Mouse (Mus musculus) heart, postnatal 0 days (tissue): ENCODE results near the gene Plekhg2. TPM values are rescaled to one million over a fixed set of nuclear protein-coding genes. Genes with fewer than 3 reads are reported as not detected.

ENCODE experiments used
- ATAC-seq: fragments of 200-750 bp; cut with Nextera tagmentation; 2 replicates; pipeline ENCODE4 v1.8.0; 2017; ENCODE audit warnings: low read depth, moderate number of reproducible peaks, moderate library complexity; ENCODE audit not compliant: insufficient read depth
- DNase-seq: peaks from one replicate; pipeline ENCODE4 v3.0.0-alpha.2; 2016; ENCODE audit warnings: low spot score
- H3K27ac ChIP-seq: fragments of 300-500 bp; sonication (generic); 2 replicates; pipeline ENCODE4 v1.5.1; 2014; ENCODE audit warnings: low read depth, mild to moderate bottlenecking
- H3K27me3 ChIP-seq: fragments of 300-500 bp; sonication (generic); 2 replicates; pipeline ENCODE4 v1.6.1; 2014; ENCODE audit warnings: low read length, mixed read lengths; ENCODE audit not compliant: control insufficient read depth, insufficient read depth
- H3K36me3 ChIP-seq: fragments of 300-500 bp; sonication (generic); replicated peaks from 2 replicates; pipeline ENCODE4 v1.6.1; 2014; ENCODE audit warnings: low read length, mixed read lengths; ENCODE audit not compliant: control insufficient read depth, insufficient read depth
- H3K4me1 ChIP-seq: fragments of 300-500 bp; sonication (generic); 2 replicates; pipeline ENCODE4 v1.6.1; 2014; ENCODE audit warnings: antibody characterized with exemption; ENCODE audit not compliant: control insufficient read depth, insufficient read depth
- H3K4me2 ChIP-seq: fragments of 300-500 bp; sonication (generic); 2 replicates; pipeline ENCODE4 v1.6.1; 2014; ENCODE audit warnings: low read depth, mild to moderate bottlenecking, low read length, moderate library complexity
- H3K4me3 ChIP-seq: fragments of 300-500 bp; sonication (generic); 2 replicates; pipeline ENCODE4 v1.5.1; 2014; ENCODE audit warnings: low read depth, low read length
- H3K9ac ChIP-seq: fragments of 300-500 bp; sonication (generic); replicated peaks from 2 replicates; pipeline ENCODE4 v1.6.1; 2014; ENCODE audit warnings: low read depth, low read length, mixed read lengths
- H3K9me3 ChIP-seq: fragments of 300-500 bp; sonication (generic); replicated peaks from 2 replicates; pipeline ENCODE4 v1.6.1; 2016; ENCODE audit warnings: low read length; ENCODE audit not compliant: control insufficient read depth
- CTCF ChIP-seq: IDR thresholded peaks from 2 replicates; pipeline ENCODE4 v1.5.1; 2016; ENCODE audit warnings: antibody characterized with exemption, control low read depth, low read depth
- EP300 ChIP-seq: IDR thresholded peaks from 2 replicates; pipeline ENCODE4 v1.6.1; 2016; ENCODE audit warnings: antibody characterized with exemption, low read depth
- WGBS: fragments of 180-500 bp; shearing (Covaris S2); extraction: QIAGEN DNeasy Blood & Tissue Kit; methylation state at CpG from one replicate; pipeline ENCODE4 v1.1.7; 2014; 5-methylcytosine and 5-hydroxymethylcytosine counted together
- polyA plus RNA-seq: library from polyadenylated mRNA; unstranded; fragments of >200 nt; fragmentation: Nextera tagmentation; extraction: Ambion mirVana; gene quantifications from 2 replicates; pipeline ENCODE4 v1.2.1, GENCODE M21; 2015
- total RNA-seq: library from RNA; depleted of rRNA; stranded (reverse); fragments of >200 nt; gene quantifications from 2 replicates; pipeline ENCODE4 v1.2.3, GENCODE M21; 2014; ENCODE audit warnings: low replicate concordance; rRNA removed

Gene Plekhg2
- total RNA-seq (23.5 and 41.7 TPM in 2 replicates), polyA plus RNA-seq (11.8 and 13.7 TPM in 2 replicates)

DNA sequence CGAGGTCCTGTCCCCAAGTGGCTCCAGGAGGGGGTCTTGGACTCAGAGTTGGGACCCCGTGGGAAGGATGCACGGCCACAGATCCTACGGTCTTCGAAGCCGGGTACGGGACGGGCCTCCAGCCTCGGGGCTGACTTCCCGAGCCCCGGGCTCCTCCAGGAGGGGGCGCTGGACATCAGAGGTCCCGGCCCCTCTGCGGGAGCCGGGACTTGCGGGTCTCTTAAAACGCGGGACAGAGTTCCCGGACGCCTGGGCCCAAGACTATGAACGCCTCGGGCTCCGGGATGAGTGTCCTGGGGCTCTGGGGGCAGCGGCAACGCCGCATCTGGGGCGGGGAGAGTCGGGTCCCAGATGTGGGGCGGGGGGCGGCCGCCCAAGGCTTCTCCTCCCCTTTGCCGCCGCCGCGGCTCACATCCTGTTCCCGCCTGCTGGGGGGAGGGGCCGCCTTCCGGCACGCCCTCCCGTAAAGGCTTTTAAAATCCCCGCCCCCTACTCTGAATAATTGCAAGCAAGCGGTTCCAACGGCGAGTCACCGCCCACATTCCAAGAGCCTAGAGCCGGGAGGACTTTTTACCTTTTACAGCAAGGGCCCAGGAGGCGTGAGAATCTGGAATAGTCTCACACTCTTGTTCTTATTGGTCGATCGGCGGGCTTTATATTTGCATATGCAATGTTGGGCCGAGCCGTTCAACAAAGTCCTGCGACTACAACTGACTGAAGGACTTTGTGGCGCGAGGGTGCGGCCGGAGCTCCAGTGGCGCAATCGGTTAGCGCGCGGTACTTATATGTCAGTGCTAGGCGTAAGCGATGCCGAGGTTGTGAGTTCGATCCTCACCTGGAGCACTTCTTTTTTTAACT is at the start of gene Plekhg2:
TSS of gene Plekhg2 (minus strand) at position 349 of the 858 bp plus-strand sequence.
- Histone ChIP-seq H3K27me3 (no peaks in the 10 kb centered on the region), H3K4me2 (peak within 1 kb of the TSS; percentile 85), H3K27ac (peak within 1 kb of the TSS; percentile 83), H3K9me3 (no peaks in the 10 kb centered on the region), H3K9ac (peak within 1 kb of the TSS; percentile 93), H3K4me1 (peaks cover 31% of the 10 kb centered on the region), H3K4me3 (peak within 1 kb of the TSS; percentile 83), H3K36me3 (peaks cover 32% of the 10 kb centered on the region)
- TF ChIP-seq EP300 (peak; percentile 82), CTCF (peak; percentile 43)
- DNase-seq (peak; percentile 100), ATAC-seq (peak; percentile 85)
- WGBS: under 1% methylated on average over 59 of the region's 66 CpGs

DNA sequence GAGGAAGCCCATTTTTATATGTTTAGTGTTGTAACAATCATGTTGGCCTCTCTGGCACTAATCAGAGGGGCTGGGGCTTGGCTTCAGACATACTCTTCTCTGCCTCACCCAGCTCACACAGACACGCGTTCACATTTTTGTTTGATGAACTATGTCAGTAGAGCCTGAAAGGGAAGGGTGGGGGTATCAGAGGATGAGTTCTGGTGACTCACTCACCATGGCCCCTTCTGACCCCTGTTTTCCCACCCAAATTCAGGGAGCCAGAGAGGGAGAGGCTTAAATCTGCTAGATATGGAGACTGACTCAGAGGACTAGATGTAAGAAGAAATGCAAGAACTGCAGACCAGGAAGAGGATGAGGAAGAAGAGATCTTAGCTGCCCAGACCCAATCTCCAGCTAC is 47.0 kb upstream of the Plekhg2 start:
- H3K9ac ChIP-seq: no peak overlapping the region
- peaks cover 66% of the 10 kb centered on the region for H3K36me3 ChIP-seq
- 80% methylated on average over 2 of the region's 2 CpGs for WGBS
- ATAC-seq (no peak), DNase-seq (no peak)
- no peak for TF ChIP-seq EP300
- TF ChIP-seq CTCF: no peak
- H3K4me1 ChIP-seq: peaks cover 12% of the 10 kb centered on the region; the same call in 1 of the 2 replicates
- no peak overlapping the region for H3K4me3 ChIP-seq
- no peak overlapping the region for H3K4me2 ChIP-seq
- no peak overlapping the region for H3K27ac ChIP-seq
- no peaks in the 10 kb centered on the region for H3K9me3 ChIP-seq
- no peaks in the 10 kb centered on the region for H3K27me3 ChIP-seq

DNA sequence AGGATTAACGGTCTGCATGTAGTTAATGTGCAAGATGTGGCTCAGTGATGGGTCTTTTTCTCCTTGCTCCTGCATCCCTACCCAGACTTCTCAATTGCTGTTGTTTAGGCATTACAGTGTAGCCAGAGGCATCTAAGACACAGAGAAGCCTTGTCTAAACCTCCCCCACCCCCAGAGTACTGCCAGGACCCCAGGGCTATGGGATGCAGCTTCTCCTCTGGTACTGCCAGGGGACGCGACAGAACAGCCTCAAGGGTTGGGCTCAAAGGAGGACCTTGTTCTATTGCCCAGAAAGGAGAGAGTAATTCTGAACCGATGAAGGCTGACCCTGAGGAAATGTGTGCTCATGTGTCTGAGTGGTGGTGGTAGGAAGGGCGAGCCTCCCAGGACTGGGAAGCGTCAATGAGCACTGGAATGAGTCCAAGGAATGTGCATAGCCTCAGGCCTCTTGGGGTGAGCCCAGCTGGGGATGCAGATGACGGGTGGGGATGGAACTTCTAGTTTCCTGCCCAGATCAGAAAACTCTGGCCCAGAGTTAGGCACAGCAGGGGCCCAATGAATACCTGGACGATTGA is 45.8 kb upstream of the Plekhg2 start:
- WGBS: 28% methylated on average over 8 of the region's 8 CpGs
- no peaks in the 10 kb centered on the region for H3K9me3 ChIP-seq
- H3K4me3 ChIP-seq: no peak overlapping the region
- H3K36me3 ChIP-seq: peaks cover 68% of the 10 kb centered on the region
- H3K9ac ChIP-seq: no peak overlapping the region
- peak; percentile 70 for DNase-seq
- H3K4me2 ChIP-seq: no peak overlapping the region
- TF ChIP-seq EP300 (no peak), CTCF (no peak)
- peak; percentile 80 for ATAC-seq
- H3K4me1 ChIP-seq: peaks cover 12% of the 10 kb centered on the region; the same call in 1 of the 2 replicates
- H3K27ac ChIP-seq: peak overlapping the region; percentile 53
- no peaks in the 10 kb centered on the region for H3K27me3 ChIP-seq

DNA sequence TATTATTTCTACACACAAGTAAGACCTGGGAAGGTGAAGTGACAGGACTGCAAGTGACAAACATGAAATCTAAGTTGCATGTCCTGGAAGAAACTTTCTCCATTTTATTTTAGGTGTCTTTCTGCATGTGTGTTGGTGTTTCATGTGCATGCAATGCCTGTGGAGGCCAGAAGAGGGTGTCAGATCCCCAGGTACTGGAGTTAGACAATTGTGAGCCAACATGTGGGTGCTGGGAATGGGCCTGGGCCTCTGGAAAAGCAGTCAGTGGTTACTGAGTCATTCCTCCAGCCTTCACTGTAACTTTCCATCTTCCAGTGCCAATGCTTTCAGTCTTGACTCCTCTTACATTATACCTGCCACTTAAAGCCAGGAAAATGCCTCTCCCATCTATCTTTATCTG is 45.0 kb upstream of the Plekhg2 start:
- DNase-seq (no peak), ATAC-seq (no peak)
- no peak overlapping the region for H3K9ac ChIP-seq
- H3K9me3 ChIP-seq: no peaks in the 10 kb centered on the region
- no peak overlapping the region for H3K4me3 ChIP-seq
- no peaks in the 10 kb centered on the region for H3K27me3 ChIP-seq
- H3K36me3 ChIP-seq: peaks cover 68% of the 10 kb centered on the region
- peak overlapping the region; percentile 53; the same call in 1 of the 2 replicates for H3K27ac ChIP-seq
- no peak overlapping the region for H3K4me2 ChIP-seq
- TF ChIP-seq CTCF (no peak), EP300 (no peak)
- H3K4me1 ChIP-seq: peaks cover 12% of the 10 kb centered on the region; the same call in 1 of the 2 replicates

DNA sequence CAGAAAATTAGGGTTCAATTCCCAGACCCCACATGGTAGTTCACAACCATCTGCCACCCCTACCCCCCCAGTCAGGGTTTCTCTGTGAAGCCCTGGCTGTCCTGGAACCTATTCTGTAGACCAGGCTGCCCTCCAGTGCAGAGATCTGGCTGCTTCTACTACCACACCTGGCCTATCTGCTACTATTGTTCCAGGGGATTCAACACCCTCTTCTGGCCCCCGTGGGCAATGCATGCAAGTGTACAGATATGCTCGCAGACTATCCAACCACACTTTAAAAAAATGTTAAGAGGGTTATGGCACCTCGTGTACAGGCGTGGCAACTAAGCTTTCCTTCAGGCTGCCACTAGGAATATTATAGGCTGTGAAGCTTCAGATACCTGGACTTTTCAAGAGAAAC is 40.4 kb upstream of the Plekhg2 start:
- no peaks in the 10 kb centered on the region for H3K9me3 ChIP-seq
- peaks cover 55% of the 10 kb centered on the region for H3K36me3 ChIP-seq
- peaks cover 19% of the 10 kb centered on the region; the same call in 1 of the 2 replicates for H3K4me1 ChIP-seq
- whole genome bisulfite sequencing: 53% methylated on average over 4 of the region's 4 CpGs
- no peak overlapping the region for H3K4me3 ChIP-seq
- no peak overlapping the region for H3K4me2 ChIP-seq
- DNase-seq: no peak
- H3K27me3 ChIP-seq: no peaks in the 10 kb centered on the region
- H3K9ac ChIP-seq: no peak overlapping the region
- no peak for ATAC-seq
- TF ChIP-seq EP300 (no peak), CTCF (no peak)
- H3K27ac ChIP-seq: no peak overlapping the region
